Mouse (Mus musculus): ENCODE measurements around the gene Gpr84. TPM values are rescaled to one million over a fixed set of nuclear protein-coding genes. Genes with fewer than 3 reads are reported as not detected.

Gene Gpr84
- polyA plus RNA-seq, 1 experiment from 2014 or later, result 0.29 TPM

DNA sequence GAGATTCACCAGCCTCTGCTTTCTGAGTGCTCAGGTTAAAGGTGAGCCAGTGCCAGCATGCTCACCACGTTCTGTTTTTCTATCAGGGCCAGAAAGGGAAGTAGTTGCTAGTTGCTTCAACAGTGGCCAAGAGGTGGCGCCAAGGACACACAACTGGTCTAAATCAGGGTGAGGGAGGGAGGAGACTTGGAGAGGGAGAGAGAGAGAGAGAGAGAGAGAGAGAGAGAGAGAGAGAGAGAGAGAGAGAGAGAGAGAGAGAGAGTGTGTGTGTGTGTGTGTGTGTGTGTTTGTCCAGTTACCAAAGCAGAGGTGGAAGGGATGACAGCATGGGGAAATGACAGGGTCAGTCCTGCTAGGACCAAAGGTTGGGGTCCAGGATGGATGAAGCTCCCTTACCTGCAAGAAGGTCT lies 36.9 kb upstream of the Gpr84 start:
- Histone ChIP-seq H3K4me3 (no peak overlapping the region), H3K27me3 (replicated peaks) (no peaks in the 10 kb centered on the region), H3K4me2 (no peak overlapping the region), H3K9me3 (replicated peaks) (no peaks in the 10 kb centered on the region), H3K27ac (ENCODE audit: poor library complexity, severe bottlenecking) (no peak overlapping the region), H3K36me3 (peaks cover 89% of the 10 kb centered on the region), H3K9ac (no peak overlapping the region), H3K4me1 (replicated peaks) (peaks cover under 1% of the 10 kb centered on the region; the same call in 1 of the 2 replicates)
- no peak for ATAC-seq (ENCODE audit: insufficient number of reproducible peaks, low FRiP score)
- WGBS, result 14% methylated on average over 2 of the region's 2 CpGs

DNA sequence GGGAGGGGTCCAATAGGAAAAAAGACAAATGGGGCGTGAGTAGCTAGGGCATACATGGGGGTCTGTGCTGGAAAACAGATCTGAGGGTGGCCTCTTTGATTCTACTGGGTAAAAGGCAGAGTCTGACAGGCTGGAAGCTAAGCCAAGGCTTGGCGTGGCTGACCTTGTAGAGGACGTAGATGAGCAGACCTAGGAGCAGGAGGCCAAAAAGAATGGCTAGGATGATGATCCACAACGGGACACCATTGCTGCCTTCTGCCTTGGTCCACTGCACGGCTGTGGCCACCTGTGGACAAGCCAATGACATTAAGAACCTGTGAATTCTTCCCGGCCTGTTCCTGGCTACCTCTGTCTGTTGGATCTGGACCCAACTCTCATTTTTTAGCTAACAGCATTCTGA lies 35.4 kb upstream of the Gpr84 start:
- no peak overlapping the region for H3K9ac ChIP-seq
- no peak overlapping the region for H3K4me3 ChIP-seq
- no peak overlapping the region for H3K4me2 ChIP-seq
- H3K27me3 ChIP-seq (replicated peaks), result peaks cover 13% of the 10 kb centered on the region
- no peaks in the 10 kb centered on the region for H3K9me3 ChIP-seq (replicated peaks)
- ATAC-seq (ENCODE audit: insufficient number of reproducible peaks, low FRiP score), result no peak
- H3K4me1 ChIP-seq (replicated peaks), result peaks cover 14% of the 10 kb centered on the region
- H3K36me3 ChIP-seq, result peaks cover 75% of the 10 kb centered on the region
- no peak overlapping the region for H3K27ac ChIP-seq (ENCODE audit: poor library complexity, severe bottlenecking)
- 83% methylated on average over 6 of the region's 6 CpGs for WGBS

DNA sequence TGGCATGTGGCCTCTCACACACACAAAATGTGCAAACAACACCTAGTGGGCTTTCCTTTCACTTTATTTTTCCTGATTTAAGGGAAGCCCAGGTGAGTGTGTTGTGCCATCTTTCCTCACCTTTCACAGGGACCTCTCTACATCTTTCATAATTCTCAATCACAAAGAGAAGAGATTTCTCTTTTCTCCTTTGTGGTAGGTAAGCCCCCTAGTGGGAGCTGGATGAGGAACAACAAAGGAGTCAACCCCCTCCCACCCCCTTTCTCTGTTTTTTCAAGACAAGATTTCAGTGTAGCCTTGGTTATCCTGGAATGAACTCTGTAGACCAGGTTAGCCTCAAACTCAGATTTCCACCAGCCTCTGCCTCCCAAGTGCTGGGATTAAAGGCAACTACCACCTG lies 33.1 kb upstream of the Gpr84 start:
- Histone ChIP-seq H3K27ac (ENCODE audit: poor library complexity, severe bottlenecking) (no peak overlapping the region), H3K27me3 (replicated peaks) (peaks cover 35% of the 10 kb centered on the region), H3K36me3 (peaks cover 52% of the 10 kb centered on the region)

DNA sequence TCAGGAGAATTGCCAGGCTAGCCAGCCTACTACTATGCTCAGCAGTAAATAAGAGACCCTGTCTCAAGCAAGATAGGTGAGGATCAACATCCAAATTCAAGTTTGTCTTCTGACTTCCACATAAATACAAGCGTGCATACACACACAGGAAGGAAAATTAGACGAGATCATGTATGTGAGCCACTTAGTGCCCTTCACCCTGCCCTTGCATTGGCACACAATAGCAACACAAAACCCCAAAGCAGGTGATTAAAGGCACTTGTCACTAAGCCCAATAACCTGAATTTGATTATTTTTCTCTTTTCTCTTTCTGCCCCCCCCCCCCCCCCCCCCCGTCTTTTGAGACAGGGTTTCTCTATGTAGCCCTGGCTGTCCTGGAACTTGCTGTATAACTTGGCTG lies 32.6 kb upstream of the Gpr84 start:
- 65% methylated on average over 3 of the region's 3 CpGs for WGBS
- Histone ChIP-seq H3K9ac (no peak overlapping the region), H3K27me3 (replicated peaks) (peaks cover 41% of the 10 kb centered on the region), H3K4me3 (no peak overlapping the region), H3K4me1 (replicated peaks) (peaks cover 32% of the 10 kb centered on the region), H3K9me3 (replicated peaks) (no peaks in the 10 kb centered on the region), H3K27ac (ENCODE audit: poor library complexity, severe bottlenecking) (no peak overlapping the region), H3K36me3 (peaks cover 47% of the 10 kb centered on the region), H3K4me2 (no peak overlapping the region)
- no peak for ATAC-seq (ENCODE audit: insufficient number of reproducible peaks, low FRiP score)

More for the DNA sequence above, 33.1 kb upstream of the Gpr84 start:
- Histone ChIP-seq H3K4me2 (no peak overlapping the region), H3K4me3 (no peak overlapping the region), H3K4me1 (replicated peaks) (peaks cover 32% of the 10 kb centered on the region), H3K9me3 (replicated peaks) (no peaks in the 10 kb centered on the region), H3K9ac (no peak overlapping the region)
- ATAC-seq (ENCODE audit: insufficient number of reproducible peaks, low FRiP score), result no peak

DNA sequence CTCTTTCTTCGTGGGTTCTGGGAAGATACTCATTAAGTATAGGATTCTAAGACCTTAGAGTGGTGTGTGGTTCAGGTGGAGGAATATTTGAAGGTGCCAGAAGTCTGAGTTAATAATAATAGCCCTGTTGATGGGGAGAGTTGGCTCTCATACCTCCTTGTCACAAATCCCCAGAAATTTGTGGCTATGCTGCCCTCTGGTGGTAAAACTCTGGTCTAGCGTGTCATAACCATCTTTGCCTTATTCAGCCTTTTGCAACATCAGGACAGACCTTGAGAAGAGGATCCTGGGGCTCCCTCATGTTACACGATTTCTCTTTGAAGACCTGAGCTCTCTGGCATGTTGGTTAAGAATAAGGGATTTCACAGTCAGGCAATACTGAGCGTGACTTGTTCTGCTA lies 32.0 kb upstream of the Gpr84 start:
- Histone ChIP-seq H3K36me3 (peaks cover 41% of the 10 kb centered on the region), H3K4me3 (no peak overlapping the region), H3K4me1 (replicated peaks) (peaks cover 32% of the 10 kb centered on the region), H3K27me3 (replicated peaks) (peaks cover 46% of the 10 kb centered on the region), H3K9me3 (replicated peaks) (no peaks in the 10 kb centered on the region), H3K27ac (ENCODE audit: poor library complexity, severe bottlenecking) (no peak overlapping the region), H3K9ac (no peak overlapping the region), H3K4me2 (no peak overlapping the region)
- 20% methylated on average over 4 of the region's 4 CpGs for WGBS
- ATAC-seq (ENCODE audit: insufficient number of reproducible peaks, low FRiP score), result no peak

DNA sequence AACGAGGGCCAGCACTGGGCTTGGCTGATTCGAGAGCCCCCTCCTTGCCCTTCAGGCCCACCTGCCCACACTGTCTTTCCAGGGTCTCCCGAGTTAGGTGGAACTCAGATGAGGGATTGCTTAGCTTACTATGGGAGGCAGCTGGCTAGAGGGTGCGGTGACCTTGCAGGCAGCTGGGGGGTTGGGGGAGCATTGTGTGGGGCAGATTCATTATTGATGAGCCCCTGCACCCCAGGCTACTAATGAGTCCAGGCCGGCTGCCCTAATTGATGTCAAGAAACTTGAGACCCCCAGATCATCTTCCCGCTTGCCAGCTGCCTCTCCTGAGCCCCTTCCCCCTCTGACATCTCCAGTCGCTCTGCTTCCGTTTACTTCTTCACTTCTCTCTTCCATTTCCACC lies 31.1 kb upstream of the Gpr84 start:
- Histone ChIP-seq H3K9me3 (replicated peaks) (no peaks in the 10 kb centered on the region), H3K9ac (no peak overlapping the region), H3K27ac (ENCODE audit: poor library complexity, severe bottlenecking) (no peak overlapping the region), H3K4me3 (no peak overlapping the region), H3K27me3 (replicated peaks) (peaks cover 55% of the 10 kb centered on the region), H3K4me2 (no peak overlapping the region), H3K36me3 (peaks cover 33% of the 10 kb centered on the region), H3K4me1 (replicated peaks) (peaks cover 32% of the 10 kb centered on the region)
- ATAC-seq (ENCODE audit: insufficient number of reproducible peaks, low FRiP score), result no peak
- 55% methylated on average over 8 of the region's 8 CpGs for WGBS

DNA sequence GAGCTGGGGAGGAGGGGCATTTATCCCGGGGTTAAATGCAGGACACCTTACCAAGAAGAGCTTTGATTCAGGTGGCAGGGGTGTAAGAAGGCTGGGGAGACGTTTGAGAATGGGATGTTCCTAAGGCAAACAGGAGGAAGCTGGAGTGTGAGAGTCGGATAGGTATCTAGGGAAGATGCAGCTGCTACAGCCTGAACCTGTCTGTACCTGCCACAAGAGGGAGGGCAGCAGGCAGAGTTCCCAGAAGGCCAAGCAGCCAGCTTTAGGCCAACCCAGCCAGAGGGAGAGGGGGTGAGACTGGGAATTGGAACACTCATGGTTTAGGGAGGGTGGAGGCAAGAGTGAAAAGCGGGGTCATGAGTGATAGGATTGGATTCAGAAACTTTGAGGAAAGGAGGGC lies 30.4 kb upstream of the Gpr84 start:
- peak overlapping the region; percentile 69; the same call in 1 of the 2 replicates for H3K4me3 ChIP-seq
- no peak overlapping the region for H3K9ac ChIP-seq
- H3K36me3 ChIP-seq, result peaks cover 25% of the 10 kb centered on the region

DNA sequence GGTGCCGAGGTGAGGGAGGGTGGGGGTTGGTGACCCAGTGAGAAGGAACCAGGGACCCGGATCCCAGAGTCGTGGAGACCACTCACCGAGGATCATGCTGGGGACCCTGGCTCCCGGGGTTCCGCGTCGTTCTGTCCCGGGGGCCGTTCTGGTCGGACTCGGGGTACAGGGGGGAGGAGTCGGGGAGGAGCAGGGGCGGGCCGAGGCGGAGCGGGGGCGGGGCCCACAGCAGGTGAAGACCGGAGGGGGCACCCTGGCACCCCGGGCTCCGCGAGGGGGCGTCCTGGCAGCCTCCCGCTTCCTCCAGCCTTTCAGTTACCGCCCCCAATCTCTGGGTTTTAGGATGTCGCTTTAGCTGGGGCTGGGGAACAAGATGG lies 29.5 kb upstream of the Gpr84 start, which contains the start of gene Zfp385a:
Gene Zfp385a, minus strand, starts transcription at position 133 of the 377 bp plus-strand sequence.
- WGBS, result 1% methylated on average over 25 of the region's 26 CpGs
- no peaks in the 10 kb centered on the region for H3K9me3 ChIP-seq (replicated peaks)
- peaks cover 17% of the 10 kb centered on the region for H3K36me3 ChIP-seq
- peak within 1 kb of the TSS; percentile 77 for H3K9ac ChIP-seq
- H3K4me3 ChIP-seq, result peak within 1 kb of the TSS; percentile 69
- peaks cover 36% of the 10 kb centered on the region for H3K4me1 ChIP-seq (replicated peaks)
- H3K27ac ChIP-seq (ENCODE audit: poor library complexity, severe bottlenecking), result no peak within 1 kb of the TSS
- H3K27me3 ChIP-seq (replicated peaks), result peaks cover 64% of the 10 kb centered on the region
- ATAC-seq (ENCODE audit: insufficient number of reproducible peaks, low FRiP score), result peak; percentile 66; the same call in 1 of the 2 replicates
- H3K4me2 ChIP-seq, result peak within 1 kb of the TSS; percentile 96

More for the DNA sequence above, 30.4 kb upstream of the Gpr84 start:
- peaks cover 59% of the 10 kb centered on the region for H3K27me3 ChIP-seq (replicated peaks)
- peaks cover 32% of the 10 kb centered on the region for H3K4me1 ChIP-seq (replicated peaks)
- H3K9me3 ChIP-seq (replicated peaks), result no peaks in the 10 kb centered on the region
- H3K4me2 ChIP-seq, result peak overlapping the region; percentile 96; the same call in 1 of the 2 replicates
- no peak for ATAC-seq (ENCODE audit: insufficient number of reproducible peaks, low FRiP score)
- 16% methylated on average over 4 of the region's 4 CpGs for WGBS
- no peak overlapping the region for H3K27ac ChIP-seq (ENCODE audit: poor library complexity, severe bottlenecking)

DNA sequence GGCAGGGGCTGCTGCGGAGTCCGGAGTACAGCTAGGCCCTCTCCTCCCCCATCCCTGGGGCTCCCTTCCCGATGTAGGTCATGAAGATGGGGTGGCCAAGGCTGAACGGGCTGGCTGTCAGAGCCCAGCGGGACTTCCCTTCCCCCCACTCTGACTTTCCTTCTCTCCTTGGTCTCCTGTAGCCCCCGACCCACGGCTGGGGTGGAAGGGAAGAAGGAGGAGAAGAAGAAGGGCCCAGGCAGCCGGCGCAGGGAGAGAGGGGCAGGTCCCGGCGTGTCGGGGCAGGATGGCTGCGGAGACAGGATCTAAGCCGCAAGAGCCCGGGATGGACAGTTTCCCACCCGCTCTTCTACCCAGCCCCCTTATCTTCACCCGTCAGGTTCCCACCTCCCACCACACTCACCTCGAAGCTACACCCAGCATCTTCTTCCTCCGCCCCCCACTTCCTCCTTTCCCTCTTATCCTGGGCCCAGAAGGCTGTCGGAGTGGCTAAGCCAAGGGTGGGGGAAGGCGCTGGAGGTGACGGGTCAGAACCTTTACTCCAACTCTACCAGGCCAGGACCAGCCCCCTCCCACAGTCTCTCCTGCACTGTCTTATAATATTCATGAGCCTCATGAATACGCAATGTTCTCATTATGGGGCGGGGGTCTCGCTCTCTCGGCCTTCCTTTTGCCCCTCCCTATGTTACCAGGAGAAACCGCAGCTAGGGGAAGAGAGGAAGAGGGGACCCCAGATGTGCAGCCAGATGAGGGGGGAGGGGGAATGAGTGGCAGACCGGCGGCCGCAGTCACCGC lies 29.0 kb upstream of the Gpr84 start:
- H3K27ac ChIP-seq (ENCODE audit: poor library complexity, severe bottlenecking), result no peak overlapping the region
- peak overlapping the region; percentile 77 for H3K9ac ChIP-seq
- 5% methylated on average over 30 of the region's 31 CpGs for WGBS
- H3K9me3 ChIP-seq (replicated peaks), result no peaks in the 10 kb centered on the region
- ATAC-seq (ENCODE audit: insufficient number of reproducible peaks, low FRiP score), result 0 out of 2 replicates have a peak, but pooled peaks have one; percentile 6
- H3K4me2 ChIP-seq, result peak overlapping the region; percentile 96
- peaks cover 37% of the 10 kb centered on the region for H3K4me1 ChIP-seq (replicated peaks)
- peaks cover 67% of the 10 kb centered on the region for H3K27me3 ChIP-seq (replicated peaks)
- H3K36me3 ChIP-seq, result peaks cover 11% of the 10 kb centered on the region
- peak overlapping the region; percentile 69 for H3K4me3 ChIP-seq

DNA sequence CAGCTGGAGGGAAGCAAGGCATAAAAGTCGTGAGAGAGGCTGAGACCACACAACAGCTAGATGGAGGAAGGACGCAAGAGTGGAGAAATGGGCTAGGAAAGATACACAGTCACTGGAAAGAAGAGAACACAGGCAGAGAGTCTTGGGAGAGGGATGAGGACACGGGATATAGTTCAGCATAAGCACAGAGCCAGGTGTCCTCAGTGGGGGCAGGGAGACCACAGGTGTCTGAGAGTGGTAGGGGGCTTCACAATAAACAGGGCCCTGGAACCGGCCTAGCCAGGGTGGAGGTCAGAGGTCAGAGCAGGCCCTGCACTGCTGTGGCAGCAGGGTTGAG lies 28.4 kb upstream of the Gpr84 start:
- peaks cover 42% of the 10 kb centered on the region for H3K4me1 ChIP-seq (replicated peaks)
- H3K9me3 ChIP-seq (replicated peaks), result no peaks in the 10 kb centered on the region
- 0 out of 2 replicates have a peak overlapping the region, but pooled peaks have one; percentile 77 for H3K9ac ChIP-seq
- peaks cover 67% of the 10 kb centered on the region for H3K27me3 ChIP-seq (replicated peaks)
- H3K4me3 ChIP-seq, result peak overlapping the region; percentile 69
- no peak overlapping the region for H3K27ac ChIP-seq (ENCODE audit: poor library complexity, severe bottlenecking)
- 46% methylated on average over 4 of the region's 4 CpGs for WGBS
- peak overlapping the region; percentile 96 for H3K4me2 ChIP-seq
- peaks cover 5% of the 10 kb centered on the region for H3K36me3 ChIP-seq
- no peak for ATAC-seq (ENCODE audit: insufficient number of reproducible peaks, low FRiP score)

DNA sequence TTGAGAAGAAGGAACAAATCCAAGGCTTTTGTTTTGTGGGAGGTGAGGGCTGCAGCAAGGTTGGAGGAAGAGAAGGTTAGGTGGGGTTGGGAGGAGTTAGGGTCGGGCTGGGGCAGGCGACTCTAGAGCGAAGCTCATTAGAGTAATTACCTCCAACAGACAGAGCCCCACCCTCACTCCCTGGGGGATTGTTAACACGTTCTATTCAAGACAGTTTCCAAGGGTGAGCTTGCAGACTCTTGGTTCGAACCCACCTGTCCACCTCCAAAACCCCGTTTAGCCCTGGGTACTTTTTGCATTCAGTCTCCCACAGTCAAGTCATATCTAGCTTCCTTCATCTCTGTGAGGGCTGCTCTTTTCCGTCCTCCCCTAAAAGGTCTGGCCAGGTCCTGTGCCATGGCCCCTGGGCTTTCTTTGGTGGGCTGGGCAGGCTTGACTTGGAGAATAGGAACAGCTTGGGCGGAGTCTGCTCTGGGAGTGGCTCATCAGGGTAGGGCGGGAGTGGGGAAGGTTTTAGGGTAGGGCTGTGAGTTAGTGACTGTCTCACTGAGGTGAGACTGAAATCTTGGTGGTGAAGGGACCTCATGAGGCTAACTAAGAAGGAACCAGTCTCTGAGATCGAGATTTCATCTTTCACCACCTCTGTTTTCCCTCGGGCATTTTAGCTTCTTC lies 26.7 kb upstream of the Gpr84 start:
- H3K36me3 ChIP-seq, result no peaks in the 10 kb centered on the region
- no peak overlapping the region for H3K27ac ChIP-seq (ENCODE audit: poor library complexity, severe bottlenecking)
- 27% methylated on average over 11 of the region's 11 CpGs for WGBS
- no peak for ATAC-seq (ENCODE audit: insufficient number of reproducible peaks, low FRiP score)
- H3K4me3 ChIP-seq, result no peak overlapping the region
- H3K27me3 ChIP-seq (replicated peaks), result peaks cover 71% of the 10 kb centered on the region
- no peaks in the 10 kb centered on the region for H3K9me3 ChIP-seq (replicated peaks)
- no peak overlapping the region for H3K9ac ChIP-seq
- H3K4me1 ChIP-seq (replicated peaks), result peaks cover 55% of the 10 kb centered on the region
- no peak overlapping the region for H3K4me2 ChIP-seq
